Mouse (Mus musculus) megakaryocyte, embryonic 14.5 days (primary cell): ENCODE measurements around the gene Olfr921. TPM values are rescaled to one million over a fixed set of nuclear protein-coding genes. Genes with fewer than 3 reads are reported as not detected.

Experiments used
- H3K27me3 ChIP-seq: replicated peaks from 2 replicates; pipeline ENCODE3; 2012; ENCODE audit warnings: inconsistent platforms
- H3K36me3 ChIP-seq: replicated peaks from 2 replicates; pipeline ENCODE3; 2012; ENCODE audit warnings: low read length, inconsistent platforms, mixed read lengths
- H3K4me1 ChIP-seq: 2 replicates; pipeline ENCODE4 v1.6.1; 2012; ENCODE audit warnings: inconsistent platforms
- H3K4me3 ChIP-seq: replicated peaks from 2 replicates; pipeline ENCODE3; 2012; ENCODE audit warnings: moderate library complexity, mild to moderate bottlenecking, inconsistent platforms
- H3K9me3 ChIP-seq: 2 replicates; pipeline ENCODE4 v1.6.1; 2012; ENCODE audit warnings: inconsistent platforms
- GATA1 ChIP-seq: IDR thresholded peaks from 3 replicates; pipeline ENCODE4 v1.6.1; 2012; ENCODE audit warnings: mixed read lengths, low read length, inconsistent platforms, borderline replicate concordance
- polyA plus RNA-seq: library from polyadenylated mRNA; stranded (reverse); fragments of >175 nt; gene quantifications from 2 replicates; pipeline ENCODE4 v1.2.3, GENCODE M21; 2012; ENCODE audit warnings: low replicate concordance; ENCODE audit not compliant: insufficient read depth

The Olfr921 gene
- polyA plus RNA-seq, 1 experiment: not detected

- Histone ChIP-seq H3K36me3 (no peaks in the 10 kb centered on the region), H3K4me3 (no peak within 1 kb of the TSS), H3K27me3 (no peaks in the 10 kb centered on the region), H3K9me3 (no peaks in the 10 kb centered on the region), H3K4me1 (no peaks in the 10 kb centered on the region)
- no peak for TF ChIP-seq GATA1
Measured at GRCm38 (mm10) chr9:38826245-38826644, 53.4 kb downstream of the Olfr921 start, which contains the start of gene Olfr923. Olfr923 (plus strand) TSS chr9:38826545.

Other genes with a start within 250 kb of the Olfr921 start
- not detected in 2 replicates for gene Olfr910, start 235.2 kb upstream of the Olfr921 start, polyA plus RNA-seq
- not detected in 2 replicates for gene Olfr912, start 192.9 kb upstream of the Olfr921 start, polyA plus RNA-seq
- gene Olfr913, start 180.3 kb upstream of the Olfr921 start, polyA plus RNA-seq: not detected in 2 replicates
- gene Olfr914, start 168.0 kb upstream of the Olfr921 start, polyA plus RNA-seq: not detected in 2 replicates
- 0.02 TPM in 1 of 2 replicates, not detected in the other for gene Olfr916, start 113.2 kb upstream of the Olfr921 start, polyA plus RNA-seq
- not detected in 2 replicates for gene Olfr917, start 107.2 kb upstream of the Olfr921 start, polyA plus RNA-seq
- not detected in 2 replicates for gene Olfr918, start 98.5 kb upstream of the Olfr921 start, polyA plus RNA-seq
- not detected in 2 replicates for gene Olfr919, start 69.4 kb upstream of the Olfr921 start, polyA plus RNA-seq
- gene Vwa5a, start 54.8 kb upstream of the Olfr921 start, polyA plus RNA-seq: 0.40 TPM in 1 of 2 replicates, not detected in the other
- gene Olfr920, start 20.8 kb upstream of the Olfr921 start, polyA plus RNA-seq: not detected in 2 replicates
- gene Olfr922, start 41.5 kb downstream of the Olfr921 start, polyA plus RNA-seq: not detected in 2 replicates
- not detected in 2 replicates for gene Olfr923, start 53.5 kb downstream of the Olfr921 start, polyA plus RNA-seq
- not detected in 2 replicates for gene Olfr924, start 71.4 kb downstream of the Olfr921 start, polyA plus RNA-seq
- gene Olfr26, start 82.0 kb downstream of the Olfr921 start, polyA plus RNA-seq: not detected in 2 replicates
- not detected in 2 replicates for gene Olfr926, start 104.1 kb downstream of the Olfr921 start, polyA plus RNA-seq
- gene Olfr930, start 156.7 kb downstream of the Olfr921 start, polyA plus RNA-seq: not detected in 2 replicates
- 0.03 and 1.6 TPM in 2 replicates for gene Olfr933, start 199.2 kb downstream of the Olfr921 start, polyA plus RNA-seq
- gene Olfr934, start 215.2 kb downstream of the Olfr921 start, polyA plus RNA-seq: not detected in 2 replicates
- gene Olfr935, start 226.6 kb downstream of the Olfr921 start, polyA plus RNA-seq: not detected in 2 replicates